Mouse (Mus musculus) lung, adult 2 months (tissue): ENCODE results near the gene Fxyd6.

Experiments
- CTCF ChIP-seq: fragments of 200-500 bp; IDR thresholded peaks from 2 replicates; pipeline ENCODE4 v1.5.1; 2011; ENCODE audit warnings: mild to moderate bottlenecking, low read length, control low read depth; ENCODE audit not compliant: insufficient read depth
- POLR2A ChIP-seq: fragments of 200-500 bp; IDR thresholded peaks from 2 replicates; pipeline ENCODE4 v1.6.1; 2011; ENCODE audit warnings: low read depth, mild to moderate bottlenecking, control low read depth, low read length, borderline replicate concordance; ENCODE audit errors: extremely low read depth

- no peak for TF ChIP-seq CTCF
- no peak for TF ChIP-seq POLR2A
These were observed 791 bp downstream of the Fxyd6 start for GRCm38 (mm10) chr9:45370616-45371336.
